ENCODE assay signal across 8 mouse cellular contexts in genomic region chrX:104413183-104413983, GRCm38 (mm10). TPM values are rescaled to one million over a fixed set of nuclear protein-coding genes. Genes with fewer than 3 reads are reported as not detected.
A peak's percentile ranks its signal among the peaks of the same experiment; 100 is the strongest.
DNase-seq lines count a peak whose midpoint lies in the region; ATAC-seq and TF ChIP-seq lines count a peak whose summit lies in the region.

Abcb7 (minus strand) TSS chrX:104413856.

- TF ChIP-seq POLR2A in myocyte (IDR thresholded peaks at IDR 0.05; ENCODE audit: insufficient read length, low read depth): peak; percentile 41

- ATAC-seq in CD4-positive, CD25-positive, alpha-beta regulatory T cell, adult 4 months: peak; percentile 96
- ATAC-seq in erythroid progenitor cell, adult 5-6 weeks (replicated peaks; ENCODE audit: low FRiP score, poor library complexity, severe bottlenecking): peak; percentile 97
- ATAC-seq in heart, embryonic 13.5 days (ENCODE audit: extremely low read depth, insufficient number of reproducible peaks, low FRiP score, low TSS enrichment): peak; percentile 31; the same call in 1 of the 2 replicates
- peak; percentile 91 for ATAC-seq in liver, embryonic 11.5 days (replicated peaks; ENCODE audit: low FRiP score)

- no peaks in the 10 kb centered on the region for H3K36me3 ChIP-seq in heart, embryonic 13.5 days
- no peaks in the 10 kb centered on the region for H3K36me3 ChIP-seq in liver, embryonic 11.5 days (ENCODE audit: control insufficient read depth, insufficient read depth, low read length)
- H3K36me3 ChIP-seq in myocyte (ENCODE audit: control insufficient read depth, insufficient read depth): no peaks in the 10 kb centered on the region

- peak within 1 kb of the TSS; percentile 67 for H3K4me2 ChIP-seq in heart, embryonic 13.5 days
- H3K4me2 ChIP-seq in liver, embryonic 11.5 days: peak within 1 kb of the TSS; percentile 57
- H3K4me2 ChIP-seq in myocyte (ENCODE audit: low read depth): peak within 1 kb of the TSS; percentile 72

- H3K9me3 ChIP-seq in heart, embryonic 13.5 days: no peaks in the 10 kb centered on the region
- H3K9me3 ChIP-seq in liver, embryonic 11.5 days (ENCODE audit: control insufficient read depth, low read length): no peaks in the 10 kb centered on the region

- peaks cover 15% of the 10 kb centered on the region for H3K27me3 ChIP-seq in heart, embryonic 13.5 days (replicated peaks)
- peaks cover 13% of the 10 kb centered on the region for H3K27me3 ChIP-seq in liver, embryonic 11.5 days (replicated peaks; ENCODE audit: control insufficient read depth, insufficient read depth, low read length)
- H3K27me3 ChIP-seq in myocyte (ENCODE audit: control insufficient read depth, insufficient read depth, insufficient read length): no peaks in the 10 kb centered on the region

- peaks cover 43% of the 10 kb centered on the region for H3K79me2 ChIP-seq in myocyte (ENCODE audit: control insufficient read depth, insufficient read depth)

- WGBS in heart, embryonic 13.5 days: 9% methylated on average over 58 of the region's 58 CpGs
- WGBS in liver, embryonic 11.5 days: 18% methylated on average over 56 of the region's 58 CpGs

- H3K9ac ChIP-seq in heart, embryonic 13.5 days: peak within 1 kb of the TSS; percentile 84
- peak within 1 kb of the TSS; percentile 80 for H3K9ac ChIP-seq in liver, embryonic 11.5 days (ENCODE audit: low read depth, low read length)

- peak within 1 kb of the TSS; percentile 95 for H3K27ac ChIP-seq in brown adipose tissue, adult 24 weeks (replicated peaks; ENCODE audit: low read depth, low read length)
- H3K27ac ChIP-seq in heart, embryonic 13.5 days (replicated peaks): peak within 1 kb of the TSS; percentile 95
- peak within 1 kb of the TSS; percentile 84 for H3K27ac ChIP-seq in liver, embryonic 11.5 days (ENCODE audit: low read depth, low read length)

- H3K4me3 ChIP-seq in brown adipose tissue, adult 24 weeks (ENCODE audit: insufficient read depth, low read depth, low read length): peak within 1 kb of the TSS; percentile 95
- peak within 1 kb of the TSS; percentile 71 for H3K4me3 ChIP-seq in heart, embryonic 13.5 days
- peak within 1 kb of the TSS; percentile 63 for H3K4me3 ChIP-seq in liver, embryonic 11.5 days (ENCODE audit: low read depth, low read length)
- peak within 1 kb of the TSS; percentile 60 for H3K4me3 ChIP-seq in myocyte

- peak within 1 kb of the TSS; percentile 28 for H3ac ChIP-seq in myocyte (ENCODE audit: control insufficient read depth, insufficient read length)

- DNase-seq in kidney, postnatal 10 days: peak; percentile 93
- DNase-seq in liver, embryonic 11.5 days (ENCODE audit: low spot score): peak; percentile 75
- peak; percentile 82 to 89 for DNase-seq in spleen, postnatal 4 days (ENCODE audit: low spot score in 2 of 2)

- H3K4me1 ChIP-seq in brown adipose tissue, adult 24 weeks (ENCODE audit: control insufficient read depth, insufficient read depth, insufficient read length, low read length): no peaks in the 10 kb centered on the region
- H3K4me1 ChIP-seq in heart, embryonic 13.5 days: no peaks in the 10 kb centered on the region
- H3K4me1 ChIP-seq in liver, embryonic 11.5 days (replicated peaks; ENCODE audit: control insufficient read depth, insufficient read depth, low read length): no peaks in the 10 kb centered on the region

TF ChIP-seq in myocyte, 11 proteins besides CTCF, POLR2A, EP300 and RAD21:
- TF ChIP-seq E2F4 (IDR thresholded peaks at IDR 0.05; ENCODE audit: insufficient read depth): peak; percentile 60
- no peak for TF ChIP-seq REST (IDR thresholded peaks at IDR 0.05; ENCODE audit: insufficient read depth, insufficient read length)
- TF ChIP-seq TCF3 (IDR thresholded peaks at IDR 0.05; ENCODE audit: insufficient read length, low read depth): no peak

RNA-seq across cellular contexts. Expression of gene Abcb7, which starts in this region (rescaled TPM):
- polyA plus RNA-seq in CD4-positive, CD25-positive, alpha-beta regulatory T cell, adult 4 months (2017; shearing (Covaris generic)): 10 to 100 TPM; 21.9 to 22.1 TPM
- 12.0 and 13.0 TPM in 2 replicates for polyA plus RNA-seq in brown adipose tissue, adult 24 weeks (2012; ENCODE audit: insufficient read depth, insufficient read length, missing spikeins)
- total RNA-seq in erythroid progenitor cell, adult 5-6 weeks (2015; ENCODE audit: low replicate concordance): 39.6 and 58.7 TPM in 2 replicates
- 44.9 and 63.5 TPM in 2 replicates for total RNA-seq in erythroid progenitor cell, adult 5-6 weeks (2017; ENCODE audit: low replicate concordance)
- 8.2 and 8.4 TPM in 2 replicates for polyA plus RNA-seq in heart, embryonic 13.5 days (2015; fragmentation: Nextera tagmentation; extraction: Ambion mirVana)
- 18.5 and 20.7 TPM in 2 replicates for polyA plus RNA-seq in liver, embryonic 11.5 days (2014; fragmentation: Nextera tagmentation; extraction: Ambion mirVana)
- polyA plus RNA-seq in myocyte (2012; fragmentation: generic; extraction: Trizol): 3.7 TPM

Comparison
In these comparisons a context has a peak if more than half of its experiments do, and no peak if none do; other contexts are left out.
1. Peak in every context shown above with its lines: DNase-seq, ATAC-seq, H3K4me3 ChIP-seq and H3K27ac ChIP-seq.
2. ATAC-seq: peak in every context shown above with its lines; median percentile 97 in erythroid progenitor cell, adult 5-6 weeks; 96 in CD4-positive, CD25-positive, alpha-beta regulatory T cell, adult 4 months; 91 in liver, embryonic 11.5 days; 31 in heart, embryonic 13.5 days.